Mouse (Mus musculus): Measurements from ENCODE around the gene Gm4175.
"Not testable (repeated sequence)": the region's sequence is repeated elsewhere in the genome, so short reads cannot be mapped to it uniquely, and the experiment has no call there.

Gm4175 gene

GRCm38 (mm10) chr7:21761375-21761774 lies at the start of gene Gm4175:
Gm4175 (minus strand) TSS chr7:21761475.
- not testable (repeated sequence) for DNase-seq (ENCODE audit: low spot score)

GRCm38 (mm10) chr7:21796628-21797027 lies 35.4 kb upstream of the Gm4175 start, which contains the start of gene Gm4177:
Gm4177 (minus strand) TSS chr7:21796728.
- not testable (repeated sequence) for DNase-seq (ENCODE audit: low spot score)
